Mouse (Mus musculus): ENCODE measurements around the gene Snrpd3. TPM values are rescaled to one million over a fixed set of nuclear protein-coding genes. Genes with fewer than 3 reads are reported as not detected.
"Not testable (repeated sequence)": the region's sequence is repeated elsewhere in the genome, so short reads cannot be mapped to it uniquely, and the experiment has no call there.

Snrpd3 gene
- total RNA-seq, 2 experiments from 2014 or later: 66.2 to 80.3 TPM

GRCm38 (mm10) chr10:75500345-75500744 lies 17.0 kb upstream of the Snrpd3 start:
- DNase-seq: no peak

GRCm38 (mm10) chr10:75501641-75502040 lies 15.7 kb upstream of the Snrpd3 start:
- no peak for DNase-seq

GRCm38 (mm10) chr10:75503692-75504091 lies 13.7 kb upstream of the Snrpd3 start:
- DNase-seq: no peak

GRCm38 (mm10) chr10:75504234-75505129 lies 12.9 kb upstream of the Snrpd3 start:
- peak; percentile 67 to 84 for DNase-seq

GRCm38 (mm10) chr10:75505130-75505495 lies 12.2 kb upstream of the Snrpd3 start:
- DNase-seq: no peak

GRCm38 (mm10) chr10:75505928-75506327 lies 11.4 kb upstream of the Snrpd3 start:
- DNase-seq: not testable (repeated sequence)

- DNase-seq: peak; percentile 83 to 85
These were observed 6.9 kb upstream of the Snrpd3 start for GRCm38 (mm10) chr10:75510446-75510845.

GRCm38 (mm10) chr10:75511060-75511459 lies 6.3 kb upstream of the Snrpd3 start:
- no peak for DNase-seq

- DNase-seq: no peak
These were observed 5.5 kb upstream of the Snrpd3 start for GRCm38 (mm10) chr10:75511897-75512296.

- no peak for DNase-seq
These were observed 4.6 kb upstream of the Snrpd3 start for GRCm38 (mm10) chr10:75512796-75513195.

GRCm38 (mm10) chr10:75513306-75514067 lies 3.9 kb upstream of the Snrpd3 start:
- no peak for DNase-seq

GRCm38 (mm10) chr10:75514361-75514760 lies 3.0 kb upstream of the Snrpd3 start:
- DNase-seq: no peak

- DNase-seq: no peak
These were observed 1.9 kb upstream of the Snrpd3 start for GRCm38 (mm10) chr10:75515216-75516037.

- no peak for DNase-seq
These were observed 1.2 kb upstream of the Snrpd3 start for GRCm38 (mm10) chr10:75516038-75516723.

GRCm38 (mm10) chr10:75516724-75517072 lies 653 bp upstream of the Snrpd3 start:
- DNase-seq: no peak

- peak; percentile 97 to 99 for DNase-seq
These were observed 400 bp downstream of the Snrpd3 start, which contains the start of gene Gucd1 for GRCm38 (mm10) chr10:75517758-75518143. Gucd1 (minus strand) TSS chr10:75517972.

- no peak for DNase-seq
These were observed 3.2 kb downstream of the Snrpd3 start for GRCm38 (mm10) chr10:75520581-75520980.

- DNase-seq: no peak
These were observed 4.3 kb downstream of the Snrpd3 start for GRCm38 (mm10) chr10:75521643-75522042.

- DNase-seq: not testable (repeated sequence)
These were observed 8.1 kb downstream of the Snrpd3 start for GRCm38 (mm10) chr10:75525450-75525849.

GRCm38 (mm10) chr10:75530322-75530721 lies 13.0 kb downstream of the Snrpd3 start:
- no peak for DNase-seq

- no peak for DNase-seq
These were observed 14.3 kb downstream of the Snrpd3 start for GRCm38 (mm10) chr10:75531532-75532090.
